Mouse (Mus musculus): Measurements from ENCODE around the gene Rab6a. TPM values are rescaled to one million over a fixed set of nuclear protein-coding genes. Genes with fewer than 3 reads are reported as not detected.

Rab6a gene
- polyA plus RNA-seq, 1 experiment from 2014 or later, result 76.5 TPM

GRCm38 (mm10) chr7:100578794-100579193 is 28.4 kb upstream of the Rab6a start:
- H3K9me3 ChIP-seq (replicated peaks; ENCODE audit: control insufficient read depth, low read length), result no peaks in the 10 kb centered on the region
- H3K27me3 ChIP-seq (ENCODE audit: control insufficient read depth, insufficient read depth, low read length), result no peaks in the 10 kb centered on the region
- H3K36me3 ChIP-seq (ENCODE audit: control insufficient read depth, insufficient read depth), result peaks cover 3% of the 10 kb centered on the region; the same call in 1 of the 2 replicates
- no peak overlapping the region for H3K4me3 ChIP-seq (ENCODE audit: low read length)
- ATAC-seq (replicated peaks; ENCODE audit: extremely low read depth, insufficient read depth, low FRiP score), result no peak
- 58% methylated on average over 2 of the region's 2 CpGs for WGBS
- H3K4me1 ChIP-seq (ENCODE audit: control insufficient read depth, insufficient read depth, low read length), result peaks cover 9% of the 10 kb centered on the region
- H3K27ac ChIP-seq (ENCODE audit: low read length), result no peak overlapping the region
- H3K4me2 ChIP-seq (ENCODE audit: low read depth, low read length), result no peak overlapping the region
- H3K9ac ChIP-seq (ENCODE audit: low read length), result no peak overlapping the region

GRCm38 (mm10) chr7:100582235-100582634 is 25.0 kb upstream of the Rab6a start:
- WGBS, result 44% methylated on average over 7 of the region's 7 CpGs
- H3K4me2 ChIP-seq (ENCODE audit: low read depth, low read length), result peak overlapping the region; percentile 84
- peak overlapping the region; percentile 91 for H3K9ac ChIP-seq (ENCODE audit: low read length)
- H3K27me3 ChIP-seq (ENCODE audit: control insufficient read depth, insufficient read depth, low read length), result no peaks in the 10 kb centered on the region
- H3K4me1 ChIP-seq (ENCODE audit: control insufficient read depth, insufficient read depth, low read length), result peaks cover 9% of the 10 kb centered on the region
- peak overlapping the region; percentile 73 for H3K4me3 ChIP-seq (ENCODE audit: low read length)
- ATAC-seq (replicated peaks; ENCODE audit: extremely low read depth, insufficient read depth, low FRiP score), result no peak
- no peak overlapping the region; the same call in 1 of the 2 replicates for H3K27ac ChIP-seq (ENCODE audit: low read length)
- no peaks in the 10 kb centered on the region for H3K36me3 ChIP-seq (ENCODE audit: control insufficient read depth, insufficient read depth)
- H3K9me3 ChIP-seq (replicated peaks; ENCODE audit: control insufficient read depth, low read length), result no peaks in the 10 kb centered on the region

DNA sequence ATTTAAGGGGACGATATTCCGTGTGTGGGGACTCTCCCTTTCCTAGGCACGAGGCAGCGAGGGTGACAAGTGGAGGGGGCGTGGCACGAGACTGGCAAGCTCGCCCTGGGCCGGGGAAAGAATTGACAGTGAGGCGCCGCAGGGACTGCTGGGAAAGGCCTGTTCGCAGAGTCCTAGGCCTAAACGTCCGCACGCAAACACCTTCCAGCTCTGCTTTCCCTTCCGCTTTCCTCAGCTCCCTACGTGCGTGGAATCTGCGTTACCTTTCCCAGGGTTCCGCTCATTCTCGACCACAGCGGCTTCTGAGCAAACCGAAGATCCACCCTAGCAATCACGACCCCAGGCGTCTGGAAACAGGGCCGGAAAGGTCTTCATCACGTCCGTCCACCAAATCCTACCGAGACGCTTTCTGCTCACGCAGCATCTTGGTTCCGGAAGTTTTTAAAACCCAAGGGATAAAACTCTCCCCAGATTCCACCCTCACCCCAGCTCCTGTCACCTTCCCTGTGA is 24.4 kb upstream of the Rab6a start:
- WGBS, result under 1% methylated on average over 31 of the region's 31 CpGs
- Histone ChIP-seq H3K9me3 (replicated peaks; ENCODE audit: control insufficient read depth, low read length) (no peaks in the 10 kb centered on the region), H3K9ac (ENCODE audit: low read length) (peak overlapping the region; percentile 91), H3K27me3 (ENCODE audit: control insufficient read depth, insufficient read depth, low read length) (no peaks in the 10 kb centered on the region), H3K4me2 (ENCODE audit: low read depth, low read length) (peak overlapping the region; percentile 84), H3K27ac (ENCODE audit: low read length) (peak overlapping the region; percentile 94), H3K4me1 (ENCODE audit: control insufficient read depth, insufficient read depth, low read length) (peaks cover 9% of the 10 kb centered on the region), H3K4me3 (ENCODE audit: low read length) (peak overlapping the region; percentile 73), H3K36me3 (ENCODE audit: control insufficient read depth, insufficient read depth) (no peaks in the 10 kb centered on the region)
- peak; percentile 85 for ATAC-seq (replicated peaks; ENCODE audit: extremely low read depth, insufficient read depth, low FRiP score)

DNA sequence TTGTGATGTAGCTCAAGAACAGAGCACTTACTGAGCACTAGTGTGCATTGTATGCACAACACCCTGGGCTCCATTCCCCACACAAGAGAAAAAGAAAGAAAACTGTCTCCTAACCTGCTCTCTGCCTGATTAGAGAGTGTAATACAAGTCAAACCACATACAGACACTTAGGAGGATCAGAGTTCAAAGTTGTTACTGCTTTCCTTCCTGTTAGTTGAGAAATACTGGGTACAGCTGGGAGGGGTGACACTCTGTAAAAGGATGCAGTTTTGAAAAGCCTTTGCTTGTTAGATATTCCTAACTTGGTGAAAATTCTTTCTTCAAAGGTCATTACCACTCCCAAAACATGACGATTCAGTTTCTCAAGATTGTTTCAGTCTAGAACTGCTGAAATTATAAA is 17.4 kb upstream of the Rab6a start:
- Histone ChIP-seq H3K4me3 (ENCODE audit: low read length) (no peak overlapping the region), H3K27me3 (ENCODE audit: control insufficient read depth, insufficient read depth, low read length) (no peaks in the 10 kb centered on the region), H3K9me3 (replicated peaks; ENCODE audit: control insufficient read depth, low read length) (no peaks in the 10 kb centered on the region), H3K9ac (ENCODE audit: low read length) (no peak overlapping the region), H3K4me2 (ENCODE audit: low read depth, low read length) (no peak overlapping the region), H3K36me3 (ENCODE audit: control insufficient read depth, insufficient read depth) (no peaks in the 10 kb centered on the region), H3K4me1 (ENCODE audit: control insufficient read depth, insufficient read depth, low read length) (0 out of 2 replicates have a peak, but pooled peaks cover 2% of the 10 kb centered on the region), H3K27ac (ENCODE audit: low read length) (peak overlapping the region; percentile 18; the same call in 1 of the 2 replicates)
- no peak for ATAC-seq (replicated peaks; ENCODE audit: extremely low read depth, insufficient read depth, low FRiP score)
- WGBS, result 68% methylated on average over 1 of the region's 1 CpGs

- Histone ChIP-seq H3K4me2 (ENCODE audit: low read depth, low read length) (peak overlapping the region; percentile 70), H3K4me3 (ENCODE audit: low read length) (peak overlapping the region; percentile 77), H3K9me3 (replicated peaks; ENCODE audit: control insufficient read depth, low read length) (no peaks in the 10 kb centered on the region), H3K27me3 (ENCODE audit: control insufficient read depth, insufficient read depth, low read length) (no peaks in the 10 kb centered on the region), H3K4me1 (ENCODE audit: control insufficient read depth, insufficient read depth, low read length) (0 out of 2 replicates have a peak, but pooled peaks cover 2% of the 10 kb centered on the region), H3K36me3 (ENCODE audit: control insufficient read depth, insufficient read depth) (no peaks in the 10 kb centered on the region), H3K27ac (ENCODE audit: low read length) (peak overlapping the region; percentile 97), H3K9ac (ENCODE audit: low read length) (peak overlapping the region; percentile 81)
- ATAC-seq (replicated peaks; ENCODE audit: extremely low read depth, insufficient read depth, low FRiP score), result peak; percentile 3; the same call in 1 of the 2 replicates
- 40% methylated on average over 7 of the region's 7 CpGs for WGBS
Measured at GRCm38 (mm10) chr7:100590504-100590844, 16.7 kb upstream of the Rab6a start.

DNA sequence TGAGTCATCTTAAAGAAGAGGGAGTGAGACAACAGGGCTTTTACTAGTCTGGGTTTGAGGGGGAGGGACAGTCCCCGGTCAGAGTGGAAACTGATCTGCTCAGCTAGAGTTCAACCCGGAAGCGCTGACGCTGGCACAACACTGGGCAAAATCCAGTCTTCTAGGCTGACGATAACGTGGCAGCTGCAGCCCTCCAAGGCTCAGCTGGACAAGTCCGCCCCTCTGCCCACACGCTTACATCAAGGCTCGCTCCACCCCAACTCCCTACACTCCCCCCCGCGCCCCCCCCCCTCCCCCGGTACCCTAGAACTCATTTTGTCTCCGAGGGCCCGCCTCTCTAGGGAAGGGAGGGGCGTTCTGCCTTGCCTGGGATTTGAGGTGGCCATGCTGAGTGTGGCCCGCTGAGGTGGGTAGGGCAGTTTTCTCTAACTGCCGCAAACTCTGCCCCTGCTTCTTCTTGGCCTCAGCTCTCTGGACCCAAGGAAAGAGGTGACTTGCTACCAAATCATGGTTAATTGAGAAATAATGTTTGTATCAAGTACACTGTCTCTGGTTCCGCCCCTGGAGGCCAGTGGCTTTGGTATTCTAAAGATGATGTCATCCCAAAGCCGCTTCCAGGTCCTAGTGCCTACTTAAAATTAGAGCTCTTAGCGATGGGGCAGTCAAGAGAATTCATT is 16.2 kb upstream of the Rab6a start:
- Histone ChIP-seq H3K4me1 (ENCODE audit: control insufficient read depth, insufficient read depth, low read length) (0 out of 2 replicates have a peak, but pooled peaks cover 2% of the 10 kb centered on the region), H3K9me3 (replicated peaks; ENCODE audit: control insufficient read depth, low read length) (no peaks in the 10 kb centered on the region), H3K4me2 (ENCODE audit: low read depth, low read length) (peak overlapping the region; percentile 70), H3K27me3 (ENCODE audit: control insufficient read depth, insufficient read depth, low read length) (no peaks in the 10 kb centered on the region), H3K36me3 (ENCODE audit: control insufficient read depth, insufficient read depth) (no peaks in the 10 kb centered on the region), H3K4me3 (ENCODE audit: low read length) (peak overlapping the region; percentile 77), H3K9ac (ENCODE audit: low read length) (peak overlapping the region; percentile 81), H3K27ac (ENCODE audit: low read length) (peak overlapping the region; percentile 97)
- ATAC-seq (replicated peaks; ENCODE audit: extremely low read depth, insufficient read depth, low FRiP score), result peak; percentile 94
- WGBS, result under 1% methylated on average over 19 of the region's 20 CpGs

DNA sequence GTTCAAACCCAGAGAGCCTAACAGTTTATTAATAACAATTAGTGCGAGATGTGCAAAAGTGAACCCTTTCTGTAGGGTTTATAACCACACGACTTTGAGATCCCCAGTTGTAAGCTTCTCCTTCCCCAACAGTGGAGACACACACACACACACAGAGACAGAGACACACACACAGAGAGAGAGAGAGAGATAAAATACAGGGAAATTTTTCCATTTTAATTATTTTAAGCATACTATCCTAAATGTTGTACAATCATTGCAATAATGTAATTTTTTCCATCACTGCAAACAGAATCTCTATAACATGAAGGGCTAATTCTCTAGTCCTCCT is 15.7 kb upstream of the Rab6a start:
- peak overlapping the region; percentile 81 for H3K9ac ChIP-seq (ENCODE audit: low read length)
- H3K27me3 ChIP-seq (ENCODE audit: control insufficient read depth, insufficient read depth, low read length), result no peaks in the 10 kb centered on the region
- 4% methylated on average over 2 of the region's 2 CpGs for WGBS
- H3K9me3 ChIP-seq (replicated peaks; ENCODE audit: control insufficient read depth, low read length), result no peaks in the 10 kb centered on the region
- no peak for ATAC-seq (replicated peaks; ENCODE audit: extremely low read depth, insufficient read depth, low FRiP score)
- H3K27ac ChIP-seq (ENCODE audit: low read length), result peak overlapping the region; percentile 97
- H3K4me1 ChIP-seq (ENCODE audit: control insufficient read depth, insufficient read depth, low read length), result 0 out of 2 replicates have a peak, but pooled peaks cover 2% of the 10 kb centered on the region
- H3K4me3 ChIP-seq (ENCODE audit: low read length), result peak overlapping the region; percentile 77
- H3K4me2 ChIP-seq (ENCODE audit: low read depth, low read length), result peak overlapping the region; percentile 70
- H3K36me3 ChIP-seq (ENCODE audit: control insufficient read depth, insufficient read depth), result no peaks in the 10 kb centered on the region

DNA sequence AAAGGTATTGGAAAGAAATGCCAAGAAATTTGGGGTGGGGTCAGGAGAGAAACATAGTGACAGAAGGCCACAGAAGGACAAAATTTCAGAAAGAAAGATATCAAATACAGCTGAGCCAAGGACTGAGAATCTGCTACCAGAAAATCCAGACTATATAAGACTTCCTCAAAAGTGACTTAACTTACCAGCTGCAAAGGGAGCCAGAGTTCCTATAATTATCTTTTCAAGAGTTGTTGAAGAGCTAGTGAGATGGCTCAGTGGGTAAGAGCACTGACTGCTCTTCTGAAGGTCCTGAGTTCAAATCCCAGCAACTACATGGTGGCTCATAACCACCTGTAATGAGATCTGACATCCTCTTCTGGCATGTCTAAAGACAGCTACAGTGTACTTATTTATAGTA is 13.9 kb upstream of the Rab6a start:
- no peak for ATAC-seq (replicated peaks; ENCODE audit: extremely low read depth, insufficient read depth, low FRiP score)
- H3K4me1 ChIP-seq (ENCODE audit: control insufficient read depth, insufficient read depth, low read length), result 0 out of 2 replicates have a peak, but pooled peaks cover 2% of the 10 kb centered on the region

DNA sequence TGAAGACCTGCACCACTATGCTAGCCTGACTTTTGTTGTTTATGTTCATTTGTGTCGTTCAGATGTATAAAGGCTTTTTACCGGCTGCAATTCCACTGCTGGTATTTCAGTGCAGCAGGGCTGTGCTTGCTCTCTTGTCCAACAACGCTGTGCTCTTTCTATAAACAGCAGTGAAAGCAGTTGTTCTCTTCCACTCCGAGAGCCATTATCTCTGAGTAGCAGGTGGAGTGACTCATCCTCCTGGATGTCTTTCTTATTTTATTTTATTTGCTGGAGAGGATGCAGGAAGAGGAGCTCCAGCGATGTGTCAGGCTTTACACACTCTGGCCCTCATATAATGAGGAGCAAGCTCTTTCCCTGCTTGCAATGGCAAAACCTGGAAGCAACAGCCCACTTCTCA is 7.0 kb upstream of the Rab6a start:
- H3K9ac ChIP-seq (ENCODE audit: low read length), result no peak overlapping the region
- no peak for ATAC-seq (replicated peaks; ENCODE audit: extremely low read depth, insufficient read depth, low FRiP score)
- H3K27me3 ChIP-seq (ENCODE audit: control insufficient read depth, insufficient read depth, low read length), result no peaks in the 10 kb centered on the region; the same call in 1 of the 2 replicates
- no peak overlapping the region for H3K4me2 ChIP-seq (ENCODE audit: low read depth, low read length)
- no peaks in the 10 kb centered on the region for H3K9me3 ChIP-seq (replicated peaks; ENCODE audit: control insufficient read depth, low read length)
- H3K36me3 ChIP-seq (ENCODE audit: control insufficient read depth, insufficient read depth), result no peaks in the 10 kb centered on the region; the same call in 1 of the 2 replicates
- no peak overlapping the region for H3K27ac ChIP-seq (ENCODE audit: low read length)
- 62% methylated on average over 5 of the region's 5 CpGs for WGBS
- H3K4me1 ChIP-seq (ENCODE audit: control insufficient read depth, insufficient read depth, low read length), result no peaks in the 10 kb centered on the region
- H3K4me3 ChIP-seq (ENCODE audit: low read length), result no peak overlapping the region

More for the DNA sequence above, 13.9 kb upstream of the Rab6a start:
- no peak overlapping the region for H3K4me2 ChIP-seq (ENCODE audit: low read depth, low read length)
- H3K9ac ChIP-seq (ENCODE audit: low read length), result no peak overlapping the region
- no peak overlapping the region for H3K4me3 ChIP-seq (ENCODE audit: low read length)
- no peaks in the 10 kb centered on the region for H3K27me3 ChIP-seq (ENCODE audit: control insufficient read depth, insufficient read depth, low read length)
- H3K27ac ChIP-seq (ENCODE audit: low read length), result no peak overlapping the region
- H3K36me3 ChIP-seq (ENCODE audit: control insufficient read depth, insufficient read depth), result no peaks in the 10 kb centered on the region
- no peaks in the 10 kb centered on the region for H3K9me3 ChIP-seq (replicated peaks; ENCODE audit: control insufficient read depth, low read length)

All from heart, embryonic 16.5 days (tissue).